Mouse (Mus musculus) ovary, postnatal 10 days (tissue): ENCODE measurements around the gene Rptor.

ENCODE experiments used
- DNase-seq: peaks from one replicate; pipeline ENCODE4 v3.0.0; 2022; ENCODE audit warnings: low spot score

Rptor gene

GRCm38 (mm10) chr11:119689936-119690335, 87.2 kb downstream of the Rptor start:
- DNase-seq, result no peak

GRCm38 (mm10) chr11:119692196-119692910, 89.6 kb downstream of the Rptor start:
- no peak for DNase-seq

- no peak for DNase-seq
Measured at GRCm38 (mm10) chr11:119692911-119693261, 90.2 kb downstream of the Rptor start.

- DNase-seq, result no peak
Measured at GRCm38 (mm10) chr11:119694146-119694860, 91.6 kb downstream of the Rptor start.

- DNase-seq, result no peak
Measured at GRCm38 (mm10) chr11:119696401-119696800, 93.7 kb downstream of the Rptor start.

GRCm38 (mm10) chr11:119705381-119706066, 102.8 kb downstream of the Rptor start:
- no peak for DNase-seq

GRCm38 (mm10) chr11:119707259-119707658, 104.6 kb downstream of the Rptor start:
- no peak for DNase-seq

GRCm38 (mm10) chr11:119709239-119709638, 106.5 kb downstream of the Rptor start:
- no peak for DNase-seq

GRCm38 (mm10) chr11:119710338-119710737, 107.6 kb downstream of the Rptor start:
- DNase-seq, result no peak

- no peak for DNase-seq
Measured at GRCm38 (mm10) chr11:119710822-119711221, 108.1 kb downstream of the Rptor start.

GRCm38 (mm10) chr11:119715437-119715836, 112.7 kb downstream of the Rptor start:
- no peak for DNase-seq

GRCm38 (mm10) chr11:119715841-119716596, 113.3 kb downstream of the Rptor start:
- no peak for DNase-seq

GRCm38 (mm10) chr11:119718115-119718514, 115.4 kb downstream of the Rptor start:
- DNase-seq, result no peak

GRCm38 (mm10) chr11:119720101-119721048, 117.7 kb downstream of the Rptor start:
- DNase-seq, result no peak

- no peak for DNase-seq
Measured at GRCm38 (mm10) chr11:119724709-119725108, 122.0 kb downstream of the Rptor start.

GRCm38 (mm10) chr11:119731382-119731781, 128.7 kb downstream of the Rptor start:
- DNase-seq, result no peak

- DNase-seq, result no peak
Measured at GRCm38 (mm10) chr11:119732362-119732761, 129.7 kb downstream of the Rptor start.

GRCm38 (mm10) chr11:119732961-119733656, 130.4 kb downstream of the Rptor start:
- DNase-seq, result no peak

- DNase-seq, result no peak
Measured at GRCm38 (mm10) chr11:119733657-119733990, 130.9 kb downstream of the Rptor start.

GRCm38 (mm10) chr11:119735152-119735551, 132.4 kb downstream of the Rptor start:
- DNase-seq, result no peak
